Comparison of ENCODE assay signal across 1 mouse cellular context in the genomic region with DNA sequence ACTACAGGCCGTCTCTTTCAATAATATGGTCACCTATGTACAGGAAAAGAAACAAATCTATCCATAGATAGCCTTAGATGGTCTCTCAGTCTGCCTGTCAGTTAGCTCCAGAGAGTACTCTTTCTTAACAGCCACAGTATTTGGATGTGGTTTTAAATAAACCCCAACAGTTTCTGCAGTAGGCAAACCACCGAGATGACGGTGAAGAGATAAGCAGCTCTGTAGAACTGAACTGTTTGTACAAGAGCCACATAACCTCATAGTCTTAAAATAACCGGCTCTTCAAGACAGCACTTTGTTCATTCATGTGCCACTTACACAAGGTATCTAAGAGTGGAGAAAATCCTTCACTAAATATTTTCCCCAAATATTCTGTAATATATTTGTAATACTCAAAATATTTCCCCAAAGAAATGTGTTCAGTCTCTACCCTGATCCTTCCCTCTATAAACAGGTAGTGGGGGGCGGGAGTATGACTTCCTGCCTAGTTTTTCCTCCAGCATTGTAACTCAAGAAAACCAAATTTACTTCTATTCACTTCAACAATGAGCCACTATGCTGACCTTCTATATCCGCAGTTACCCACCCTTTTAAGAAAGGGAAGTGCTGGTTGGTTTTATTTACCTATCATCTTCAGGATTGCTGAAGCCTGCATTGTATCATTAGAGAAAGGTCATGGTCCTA.
TF ChIP-seq lines count a peak whose summit lies in the region.

No protein-coding gene starts in this region.

TF ChIP-seq in MEL, 35 proteins besides CTCF, POLR2A, EP300 and RAD21 (continued from another document):
- TF ChIP-seq JUND (IDR thresholded peaks at IDR 0.05; ENCODE audit: low read depth, low read length) = no peak
- TF ChIP-seq TAL1 (IDR thresholded peaks at IDR 0.05; ENCODE audit: low read length) = peak; percentile 40
- no peak for TF ChIP-seq NRF1 (IDR thresholded peaks at IDR 0.05; ENCODE audit: insufficient read depth, low read depth, low read length, poor library complexity, severe bottlenecking)
- TF ChIP-seq SIN3A (IDR thresholded peaks at IDR 0.05; ENCODE audit: low read length) = peak; percentile 53
- no peak for TF ChIP-seq MAZ (IDR thresholded peaks at IDR 0.05; ENCODE audit: low read depth, low read length)
- TF ChIP-seq MYC (IDR thresholded peaks at IDR 0.05; ENCODE audit: low read depth, low read length) = peak; percentile 68; the same call in 1 of the 2 replicates
- TF ChIP-seq TBP (IDR thresholded peaks at IDR 0.05; ENCODE audit: low read depth, low read length) = peak; percentile 58; the same call in 1 of the 2 replicates
- peak; percentile 88 for TF ChIP-seq MYB (IDR thresholded peaks at IDR 0.05; ENCODE audit: low read depth, low read length)
- TF ChIP-seq ZC3H11A (IDR thresholded peaks at IDR 0.05; ENCODE audit: low read depth, low read length) = no peak
- peak; percentile 96 for TF ChIP-seq GATA1 (IDR thresholded peaks at IDR 0.05; ENCODE audit: low read depth, low read length)
- no peak for TF ChIP-seq UBTF (IDR thresholded peaks at IDR 0.05; ENCODE audit: borderline replicate concordance, insufficient read depth, low read depth, low read length)
- no peak for TF ChIP-seq MAFK (IDR thresholded peaks at IDR 0.05; ENCODE audit: borderline replicate concordance, low read depth, low read length)
- TF ChIP-seq USF2 (IDR thresholded peaks at IDR 0.05; ENCODE audit: borderline replicate concordance in 1 of 2, insufficient read depth in 1 of 2, low read depth in 1 of 2, low read length in 2 of 2) = no peak
- TF ChIP-seq USF1 (IDR thresholded peaks at IDR 0.05; ENCODE audit: low read depth, low read length) = peak; percentile 84
- TF ChIP-seq ETS1 (IDR thresholded peaks at IDR 0.05; ENCODE audit: low read depth, low read length) = peak; percentile 97
- TF ChIP-seq CHD1 (IDR thresholded peaks at IDR 0.05; ENCODE audit: low read depth, low read length) = no peak
- TF ChIP-seq MAX (IDR thresholded peaks at IDR 0.05; ENCODE audit: low read length) = peak; percentile 47; the same call in 1 of the 2 replicates
- no peak for TF ChIP-seq ELF1 (IDR thresholded peaks at IDR 0.05; ENCODE audit: low read depth, low read length)
- no peak for TF ChIP-seq ZKSCAN1 (IDR thresholded peaks at IDR 0.05; ENCODE audit: low read depth, low read length)
